Mouse (Mus musculus): ENCODE measurements around the gene Hps1.

GRCm38 (mm10) chr19:42816261-42816660, 36.5 kb upstream of the Hps1 start:
- TF ChIP-seq CTCF (IDR thresholded peaks at IDR 0.05; ENCODE audit: low read depth, low read length) (no peak), EP300 (IDR thresholded peaks at IDR 0.05; ENCODE audit: insufficient read depth, low read depth, low read length) (no peak)
